ENCODE assay signal across 14 mouse cellular contexts in the genomic region with DNA sequence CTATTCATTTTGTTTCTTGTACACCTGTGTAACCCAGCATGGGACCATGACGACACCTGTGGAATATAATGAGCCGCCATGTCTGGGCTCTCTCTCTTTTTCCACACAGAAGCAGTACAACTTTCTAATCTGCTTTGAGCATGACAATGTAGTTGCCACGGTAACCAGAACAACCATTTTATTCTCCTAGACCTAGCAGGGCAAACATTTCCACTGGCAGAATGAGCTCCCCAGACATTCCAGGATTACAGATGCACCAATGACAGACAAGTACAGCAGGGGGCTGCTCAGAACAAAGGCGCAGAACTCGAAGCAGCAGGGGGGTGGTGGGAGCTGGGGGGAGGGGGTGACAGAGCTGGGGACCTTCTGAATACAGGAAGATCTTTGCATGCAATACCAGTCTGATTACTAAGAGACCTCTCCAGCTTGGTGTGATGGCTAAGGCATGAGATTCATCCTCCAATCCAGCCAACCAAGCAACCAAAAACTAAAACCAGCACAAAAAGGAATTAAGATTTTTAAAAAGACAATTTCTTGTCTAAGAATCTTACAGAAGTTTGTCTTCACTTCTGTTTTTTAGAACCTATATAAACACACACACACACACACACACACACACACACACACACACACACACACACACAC.
DNase-seq lines count a peak whose midpoint lies in the region; ATAC-seq lines count a peak whose summit lies in the region.
"Had no signal": no experiment of that assay in that cellular context is flagged by ENCODE, and none has a peak within 500 bp of the region (broad histone marks: within the 10 kb centered on the region; RNA-seq: fewer than 3 reads in every experiment).

No protein-coding gene starts in this region.

- no peaks in the 10 kb centered on the region for H3K4me1 ChIP-seq in embryonic facial prominence, embryonic 11.5 days (ENCODE audit: control insufficient read depth, insufficient read depth, low read length)
- peaks cover 30% of the 10 kb centered on the region for H3K4me1 ChIP-seq in hindbrain, embryonic 13.5 days (replicated peaks)
- H3K4me1 ChIP-seq in neural tube, embryonic 11.5 days (ENCODE audit: control insufficient read depth, insufficient read depth, low read length) = no peaks in the 10 kb centered on the region
- H3K4me1 ChIP-seq in kidney, embryonic 14.5 days (ENCODE audit: control insufficient read depth, insufficient read depth, low read length) = no peaks in the 10 kb centered on the region

- H3K9me3 ChIP-seq in embryonic facial prominence, embryonic 11.5 days (replicated peaks; ENCODE audit: control insufficient read depth, low read length) = no peaks in the 10 kb centered on the region
- no peaks in the 10 kb centered on the region for H3K9me3 ChIP-seq in hindbrain, embryonic 13.5 days
- no peaks in the 10 kb centered on the region for H3K9me3 ChIP-seq in neural tube, embryonic 11.5 days (ENCODE audit: control insufficient read depth, low read length)
- H3K9me3 ChIP-seq in kidney, embryonic 14.5 days (ENCODE audit: control insufficient read depth, low read length) = no peaks in the 10 kb centered on the region
- H3K9me3 ChIP-seq: G1E; heart, embryonic 10.5 days had no signal

- H3K9ac ChIP-seq in embryonic facial prominence, embryonic 11.5 days (replicated peaks; ENCODE audit: low read length) = no peak overlapping the region
- H3K9ac ChIP-seq in hindbrain, embryonic 13.5 days = no peak overlapping the region
- no peak overlapping the region for H3K9ac ChIP-seq in neural tube, embryonic 11.5 days (ENCODE audit: low read length)
- no peak overlapping the region for H3K9ac ChIP-seq in kidney, embryonic 14.5 days (ENCODE audit: low read depth, low read length)

- no peaks in the 10 kb centered on the region for H3K36me3 ChIP-seq in embryonic facial prominence, embryonic 11.5 days (replicated peaks; ENCODE audit: control insufficient read depth, insufficient read depth, low read depth, low read length)
- H3K36me3 ChIP-seq in hindbrain, embryonic 13.5 days = no peaks in the 10 kb centered on the region
- no peaks in the 10 kb centered on the region for H3K36me3 ChIP-seq in neural tube, embryonic 11.5 days (ENCODE audit: control insufficient read depth, insufficient read depth, low read length)
- H3K36me3 ChIP-seq in kidney, embryonic 14.5 days (ENCODE audit: control insufficient read depth, insufficient read depth, low read length) = no peaks in the 10 kb centered on the region
- H3K36me3 ChIP-seq: G1E; heart, embryonic 10.5 days had no signal

- H3K4me2 ChIP-seq in embryonic facial prominence, embryonic 11.5 days (ENCODE audit: low read depth, low read length) = no peak overlapping the region
- H3K4me2 ChIP-seq in hindbrain, embryonic 13.5 days = peak overlapping the region; percentile 26; the same call in 1 of the 2 replicates
- H3K4me2 ChIP-seq in neural tube, embryonic 11.5 days (ENCODE audit: low read depth) = no peak overlapping the region
- no peak overlapping the region for H3K4me2 ChIP-seq in kidney, embryonic 14.5 days (replicated peaks; ENCODE audit: low read depth, low read length)

- DNase-seq in brain, adult 2 months (ENCODE audit: low read depth, low spot score) = peak; percentile 57
- DNase-seq in embryonic facial prominence, embryonic 11.5 days (ENCODE audit: low spot score) = peak; percentile 70
- peak; percentile 46 for DNase-seq in neural tube, embryonic 11.5 days (ENCODE audit: low spot score)
- no peak for DNase-seq in urinary bladder, postnatal 36 days (ENCODE audit: low spot score in 2 of 2)
- DNase-seq in urinary bladder, adult 2 months (ENCODE audit: low spot score) = no peak
- DNase-seq: kidney, adult 9 months; lung, postnatal 36 days; right cerebral cortex, adult 18-20 months had no signal

- H3K27me3 ChIP-seq in embryonic facial prominence, embryonic 11.5 days (ENCODE audit: control insufficient read depth, insufficient read depth, low read length) = no peaks in the 10 kb centered on the region
- H3K27me3 ChIP-seq in hindbrain, embryonic 13.5 days = no peaks in the 10 kb centered on the region
- H3K27me3 ChIP-seq in neural tube, embryonic 11.5 days (ENCODE audit: control insufficient read depth, insufficient read depth, low read length) = no peaks in the 10 kb centered on the region
- H3K27me3 ChIP-seq in kidney, embryonic 14.5 days (ENCODE audit: control insufficient read depth, insufficient read depth, low read length) = no peaks in the 10 kb centered on the region

- H3K27ac ChIP-seq in embryonic facial prominence, embryonic 11.5 days (replicated peaks; ENCODE audit: low read depth, low read length) = no peak overlapping the region
- H3K27ac ChIP-seq in hindbrain, embryonic 13.5 days = peak overlapping the region; percentile 62; the same call in 1 of the 2 replicates
- H3K27ac ChIP-seq in neural tube, embryonic 11.5 days (ENCODE audit: low read depth, low read length) = no peak overlapping the region
- no peak overlapping the region for H3K27ac ChIP-seq in kidney, embryonic 14.5 days (ENCODE audit: low read depth, low read length)
- H3K27ac ChIP-seq: heart, embryonic 10.5 days had no signal

- no peak overlapping the region for H3K4me3 ChIP-seq in embryonic facial prominence, embryonic 11.5 days (ENCODE audit: low read depth, low read length)
- H3K4me3 ChIP-seq in hindbrain, embryonic 13.5 days = no peak overlapping the region
- no peak overlapping the region for H3K4me3 ChIP-seq in neural tube, embryonic 11.5 days (ENCODE audit: low read depth, low read length)
- H3K4me3 ChIP-seq in kidney, embryonic 14.5 days (ENCODE audit: low read length) = no peak overlapping the region
- H3K4me3 ChIP-seq: erythroblast, embryonic 14.5 days; heart, embryonic 10.5 days had no signal

- 22% methylated on average over 5 of the region's 5 CpGs for WGBS in embryonic facial prominence, embryonic 11.5 days
- WGBS in hindbrain, embryonic 13.5 days = 5% methylated on average over 5 of the region's 5 CpGs
- 30% methylated on average over 5 of the region's 5 CpGs for WGBS in neural tube, embryonic 11.5 days
- WGBS in kidney, embryonic 14.5 days = 56% methylated on average over 5 of the region's 5 CpGs

- ATAC-seq in embryonic facial prominence, embryonic 11.5 days (replicated peaks; ENCODE audit: insufficient number of reproducible peaks, low FRiP score, low TSS enrichment, low read depth) = peak; percentile 89; the same call in 1 of the 2 replicates
- ATAC-seq in hindbrain, embryonic 13.5 days (ENCODE audit: low FRiP score) = peak; percentile 92
- peak; percentile 89 for ATAC-seq in neural tube, embryonic 11.5 days (ENCODE audit: insufficient read depth, low FRiP score, low TSS enrichment)
- no peak for ATAC-seq in erythroblast, adult 5-6 weeks (replicated peaks; ENCODE audit: low FRiP score, poor library complexity, severe bottlenecking)
- no peak; the same call in 1 of the 2 replicates for ATAC-seq in kidney, embryonic 14.5 days (ENCODE audit: low FRiP score, low TSS enrichment)

Comparison
In these comparisons a context has a peak if more than half of its experiments do, and no peak if none do; other contexts are left out.
1. DNase-seq: peak in brain, adult 2 months (single experiment), embryonic facial prominence, embryonic 11.5 days (single experiment) and neural tube, embryonic 11.5 days (single experiment); none in urinary bladder, postnatal 36 days (0 of 2) and urinary bladder, adult 2 months (single experiment).
2. ATAC-seq: peak in embryonic facial prominence, embryonic 11.5 days (single experiment), hindbrain, embryonic 13.5 days (single experiment) and neural tube, embryonic 11.5 days (single experiment); none in erythroblast, adult 5-6 weeks (single experiment) and kidney, embryonic 14.5 days (single experiment).